Mouse (Mus musculus) mammary gland, adult 2 months (tissue): Measurements from ENCODE around the gene 9130213A22Rik. TPM values are rescaled to one million over a fixed set of nuclear protein-coding genes. Genes with fewer than 3 reads are reported as not detected.

Source experiments
- polyA plus RNA-seq: library from polyadenylated mRNA; depleted of rRNA; stranded (reverse); fragments of >200 nt; gene quantifications from 2 replicates; pipeline ENCODE4 v1.2.3, GENCODE M21; 2012; ENCODE audit warnings: low replicate concordance; rRNA removed

The 9130213A22Rik gene
- 1.1 and 1.8 TPM in 2 replicates for polyA plus RNA-seq

GRCm38 (mm10) chr11:69122336-69122951 lies at the start of gene 9130213A22Rik:
Gene 9130213A22Rik (minus strand): TSS chr11:69122589.

DNA sequence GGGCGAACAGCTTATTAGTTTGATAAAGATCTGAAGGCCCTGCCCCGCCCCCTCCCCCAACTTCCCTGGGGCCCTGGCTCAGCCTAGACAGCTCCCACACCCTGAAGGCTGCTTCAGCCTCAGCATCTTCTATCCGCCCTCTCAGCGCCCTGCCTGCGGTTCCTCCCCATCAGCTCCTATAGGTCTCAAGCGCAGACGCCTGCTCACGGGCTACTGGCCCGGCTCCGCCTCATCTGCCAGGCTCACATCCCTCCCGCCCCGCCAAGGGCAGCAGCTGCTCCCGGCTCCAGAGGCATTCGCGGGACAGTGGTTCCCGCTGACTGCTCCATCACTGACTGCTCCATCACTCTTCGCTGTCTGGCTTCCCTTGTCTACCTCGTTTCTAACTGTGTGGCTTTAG lies 34.4 kb upstream of the 9130213A22Rik start, which contains the start of gene Alox12b:
Alox12b (plus strand) TSS at position 190 of the 400 bp plus-strand sequence.

GRCm38 (mm10) chr11:69125852-69125918 lies 3.3 kb upstream of the 9130213A22Rik start, which contains the start of gene Aloxe3:
Gene Aloxe3 (plus strand): TSS chr11:69125896.

DNA sequence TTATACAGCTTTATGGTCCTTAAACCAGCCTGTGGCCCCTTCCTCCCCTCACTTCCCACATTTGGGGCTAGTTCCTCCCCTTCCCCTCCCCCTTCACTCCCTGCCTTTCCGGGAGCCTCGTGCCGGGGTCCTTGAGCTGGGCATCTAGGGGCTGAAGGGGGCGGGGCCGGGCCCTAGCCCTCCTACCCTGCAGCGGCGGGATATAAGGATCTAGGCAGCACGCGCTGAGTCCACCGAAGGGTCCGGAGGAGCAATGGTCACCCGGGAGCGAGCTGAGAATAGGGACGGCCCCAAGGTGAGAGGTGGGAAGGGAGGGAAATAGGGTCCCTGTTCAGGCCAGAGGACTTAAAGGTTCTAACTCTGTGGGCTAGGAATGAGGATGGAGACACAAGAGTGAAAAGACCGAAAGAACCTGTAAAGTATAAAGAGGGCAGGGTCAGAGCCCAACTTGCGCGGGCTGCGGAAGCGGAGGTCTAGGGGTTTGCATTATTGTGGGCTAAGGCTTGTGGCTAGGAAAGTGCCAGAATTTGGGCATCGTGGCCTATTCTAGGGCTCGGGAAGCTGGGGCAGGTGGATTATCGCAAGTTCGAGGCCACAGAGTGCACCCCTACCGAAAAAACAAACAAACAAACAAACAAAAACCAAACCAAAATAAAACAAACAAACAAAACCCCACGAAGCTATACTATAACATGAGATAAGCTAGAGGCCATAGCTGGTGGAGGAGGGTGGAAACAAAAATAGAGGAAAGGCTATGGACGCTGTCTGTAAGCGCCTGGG lies 2.0 kb downstream of the 9130213A22Rik start, which contains the start of gene Hes7:
Hes7 (plus strand) TSS at position 184 of the 780 bp plus-strand sequence.

GRCm38 (mm10) chr11:69094697-69095429 lies 27.5 kb downstream of the 9130213A22Rik start, which contains the start of gene Per1:
Gene Per1 (plus strand): TSS chr11:69095217.

DNA sequence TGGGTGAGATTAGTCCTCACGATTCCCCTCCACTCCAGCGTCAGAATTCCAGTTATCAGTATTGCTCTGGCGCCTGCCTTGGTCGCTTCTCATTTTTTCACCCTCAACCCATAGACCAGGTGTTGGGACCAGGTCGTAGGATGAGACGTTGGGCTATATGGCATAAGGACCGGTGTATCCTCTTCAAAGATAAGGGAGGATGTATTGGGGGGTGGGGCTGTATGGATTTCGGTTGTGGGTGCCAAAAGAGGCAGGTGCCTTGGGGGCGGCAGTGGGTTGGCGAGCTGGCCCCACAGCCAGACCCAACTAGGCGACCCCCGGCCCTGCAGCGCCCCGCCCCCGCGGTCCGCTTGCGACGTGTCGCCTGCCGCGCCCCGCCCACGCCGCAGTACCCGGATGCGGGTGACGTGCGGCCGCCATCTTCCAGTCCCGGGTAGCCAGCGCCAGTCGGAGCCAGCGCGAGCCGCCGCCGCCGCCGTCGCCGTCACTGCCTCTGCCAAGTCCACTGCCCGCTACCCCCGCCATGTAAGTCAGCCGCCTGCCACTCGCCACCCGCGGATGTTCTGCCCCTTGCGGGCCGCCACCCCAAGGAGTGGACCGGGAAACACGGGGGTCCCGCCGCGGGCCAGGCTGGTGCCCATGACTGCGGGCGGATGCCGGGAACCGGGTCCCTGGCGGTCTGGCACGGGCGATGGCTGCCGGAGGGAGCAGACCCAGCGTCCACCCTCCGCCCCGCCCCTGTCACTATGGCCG lies 34.1 kb downstream of the 9130213A22Rik start, which contains the start of gene Vamp2:
Vamp2 (plus strand) TSS at position 388 of the 753 bp plus-strand sequence.

DNA sequence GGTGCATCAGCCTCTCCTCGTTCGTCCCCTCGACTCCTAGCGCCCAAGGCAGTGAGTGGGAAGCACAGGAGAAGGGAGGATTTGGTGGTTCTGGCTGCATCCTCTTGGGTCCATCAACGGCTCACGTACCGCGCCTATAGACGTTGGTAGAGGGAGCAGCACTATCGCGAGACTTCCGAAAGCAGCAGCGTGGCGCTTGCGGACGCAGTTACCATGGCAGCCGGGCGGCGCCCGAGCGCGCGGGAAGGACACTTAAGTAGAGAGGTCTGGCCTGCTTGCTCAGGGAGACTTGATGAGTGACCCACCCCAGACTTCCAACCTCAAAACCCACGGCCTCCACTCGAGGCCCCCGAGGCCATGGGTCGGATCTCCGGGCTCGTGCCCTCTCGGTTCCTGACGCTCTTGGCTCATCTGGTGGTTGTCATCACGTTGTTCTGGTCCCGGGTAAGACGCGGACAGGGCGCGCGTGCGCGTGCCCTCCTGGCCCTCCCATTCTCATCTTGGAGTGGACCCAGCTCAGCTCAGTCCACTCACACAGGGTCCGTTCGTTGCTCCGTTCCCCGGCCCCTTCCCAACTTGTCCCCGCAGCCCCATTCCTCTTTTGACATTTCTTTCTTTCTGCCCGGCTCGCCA lies 51.7 kb downstream of the 9130213A22Rik start, which contains the start of gene Tmem107:
Tmem107 (plus strand) TSS at position 217 of the 633 bp plus-strand sequence.

Other genes with a start within 250 kb of the 9130213A22Rik start
- 0.19 TPM in 1 of 2 replicates, not detected in the other for gene Rnf222, start 234.0 kb downstream of the 9130213A22Rik start, polyA plus RNA-seq
- gene Rpl26, start 221.0 kb downstream of the 9130213A22Rik start, polyA plus RNA-seq = 637 and 1,128 TPM in 2 replicates
- gene Odf4, start 195.5 kb downstream of the 9130213A22Rik start, polyA plus RNA-seq = not detected in 2 replicates
- gene Arhgef15, start 165.1 kb downstream of the 9130213A22Rik start, polyA plus RNA-seq = 70.7 and 114 TPM in 2 replicates
- 107 and 135 TPM in 2 replicates for gene Slc25a35, start 154.5 kb downstream of the 9130213A22Rik start, polyA plus RNA-seq
- gene Rangrf, start 147.4 kb downstream of the 9130213A22Rik start, polyA plus RNA-seq = 17.1 and 49.9 TPM in 2 replicates
- gene Pfas, start 114.1 kb downstream of the 9130213A22Rik start, polyA plus RNA-seq = 11.0 and 12.9 TPM in 2 replicates
- gene Ctc1, start 106.7 kb downstream of the 9130213A22Rik start, polyA plus RNA-seq = 36.3 and 36.6 TPM in 2 replicates
- 5.5 and 18.1 TPM in 2 replicates for gene Aurkb, start 76.9 kb downstream of the 9130213A22Rik start, polyA plus RNA-seq
- 14.9 and 32.7 TPM in 2 replicates for gene Borcs6, start 62.9 kb downstream of the 9130213A22Rik start, polyA plus RNA-seq
- gene Tmem107, start 51.8 kb downstream of the 9130213A22Rik start, polyA plus RNA-seq = 24.3 and 24.6 TPM in 2 replicates
- 115 and 123 TPM in 2 replicates for gene Vamp2, start 34.1 kb downstream of the 9130213A22Rik start, polyA plus RNA-seq
- gene Per1, start 27.4 kb downstream of the 9130213A22Rik start, polyA plus RNA-seq = 30.1 and 37.1 TPM in 2 replicates
- gene Hes7, start 2.2 kb downstream of the 9130213A22Rik start, polyA plus RNA-seq = 0.29 and 1.0 TPM in 2 replicates
- gene Aloxe3, start 3.3 kb upstream of the 9130213A22Rik start, polyA plus RNA-seq = 1.8 and 2.6 TPM in 2 replicates
- 0.05 and 1.6 TPM in 2 replicates for gene Alox12b, start 34.4 kb upstream of the 9130213A22Rik start, polyA plus RNA-seq
- 0.08 TPM in 1 of 2 replicates, not detected in the other for gene Alox8, start 75.3 kb upstream of the 9130213A22Rik start, polyA plus RNA-seq
- gene Gucy2e, start 114.4 kb upstream of the 9130213A22Rik start, polyA plus RNA-seq = 0.14 and 0.24 TPM in 2 replicates
- 6.4 and 7.9 TPM in 2 replicates for gene Cntrob, start 201.2 kb upstream of the 9130213A22Rik start, polyA plus RNA-seq
- gene Trappc1, start 201.4 kb upstream of the 9130213A22Rik start, polyA plus RNA-seq = 31.5 and 86.9 TPM in 2 replicates
- gene Kcnab3, start 203.7 kb upstream of the 9130213A22Rik start, polyA plus RNA-seq = 2.1 and 2.7 TPM in 2 replicates
- 0.36 and 2.5 TPM in 2 replicates for gene Rnf227, start 217.9 kb upstream of the 9130213A22Rik start, polyA plus RNA-seq
- gene Chd3, start 246.8 kb upstream of the 9130213A22Rik start, polyA plus RNA-seq = 109 and 197 TPM in 2 replicates